Mouse (Mus musculus): Measurements from ENCODE around the gene Elmsan1.

DNA sequence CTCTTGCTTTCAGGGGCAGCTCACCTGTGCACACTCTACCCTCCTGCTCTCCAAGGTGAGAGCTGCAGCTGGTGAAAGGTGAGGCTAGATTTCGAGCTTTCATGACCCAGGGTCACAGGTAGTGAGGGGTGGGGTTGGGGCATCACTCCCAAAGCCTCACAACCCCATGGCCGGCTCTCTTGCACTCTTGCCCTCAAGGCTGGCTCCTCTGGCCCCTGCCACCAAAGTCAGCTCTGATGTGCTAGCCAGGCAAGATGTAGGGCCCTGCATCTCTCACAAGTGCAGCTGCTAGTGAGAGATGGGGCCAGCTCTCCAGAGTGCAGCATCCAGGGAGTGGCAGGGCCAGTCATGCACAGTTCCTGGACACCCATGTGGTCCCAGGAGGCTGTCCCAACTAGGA, 48.6 kb upstream of the Elmsan1 start:
- TF ChIP-seq POLR2A (IDR thresholded peaks at IDR 0.05; ENCODE audit: low read depth, low read length) (no peak), CTCF (IDR thresholded peaks at IDR 0.05; ENCODE audit: extremely low read depth, insufficient read length, insufficient replicate concordance, low read depth, low read length) (no peak)
